ENCODE assay signal across 8 mouse cellular contexts in genomic region chr6:136857186-136857872, GRCm38 (mm10). TPM values are rescaled to one million over a fixed set of nuclear protein-coding genes. Genes with fewer than 3 reads are reported as not detected.
DNase-seq lines count a peak whose midpoint lies in the region; ATAC-seq and TF ChIP-seq lines count a peak whose summit lies in the region.

Gene Art4 (minus strand): TSS chr6:136857733.

- H3K9ac ChIP-seq in forebrain, embryonic 11.5 days (ENCODE audit: low read length): no peak within 1 kb of the TSS
- no peak within 1 kb of the TSS for H3K9ac ChIP-seq in forebrain, embryonic 12.5 days
- peak within 1 kb of the TSS; percentile 88 for H3K9ac ChIP-seq in liver, embryonic 15.5 days
- 0 out of 2 replicates have a peak within 1 kb of the TSS, but pooled peaks have one; percentile 28 for H3K9ac ChIP-seq in stomach, postnatal 0 days (ENCODE audit: low read length)
- no peak within 1 kb of the TSS for H3K9ac ChIP-seq in forebrain, embryonic 14.5 days (ENCODE audit: low read length)

- TF ChIP-seq EP300 in stomach, postnatal 0 days (optimal IDR thresholded peaks at IDR 0.05): no peak

- H3K4me2 ChIP-seq in forebrain, embryonic 11.5 days (ENCODE audit: low read depth, low read length, severe bottlenecking): no peak within 1 kb of the TSS
- H3K4me2 ChIP-seq in forebrain, embryonic 12.5 days: no peak within 1 kb of the TSS
- H3K4me2 ChIP-seq in liver, embryonic 15.5 days: peak within 1 kb of the TSS; percentile 71
- peak within 1 kb of the TSS; percentile 33 for H3K4me2 ChIP-seq in stomach, postnatal 0 days (replicated peaks; ENCODE audit: low read depth)
- no peak within 1 kb of the TSS for H3K4me2 ChIP-seq in forebrain, embryonic 14.5 days (ENCODE audit: low read length)

- no peak within 1 kb of the TSS for H3K4me3 ChIP-seq in forebrain, embryonic 11.5 days (ENCODE audit: low read depth, low read length)
- H3K4me3 ChIP-seq in forebrain, embryonic 12.5 days (replicated peaks): no peak within 1 kb of the TSS
- peak within 1 kb of the TSS; percentile 77 for H3K4me3 ChIP-seq in liver, embryonic 15.5 days (replicated peaks)
- H3K4me3 ChIP-seq in stomach, postnatal 0 days (ENCODE audit: low read depth, low read length): peak within 1 kb of the TSS; percentile 22
- no peak within 1 kb of the TSS for H3K4me3 ChIP-seq in forebrain, embryonic 14.5 days (ENCODE audit: low read depth, low read length)

- H3K4me1 ChIP-seq in forebrain, embryonic 11.5 days (replicated peaks; ENCODE audit: control insufficient read depth, insufficient read depth, low read length): no peaks in the 10 kb centered on the region
- peaks cover 4% of the 10 kb centered on the region; the same call in 1 of the 2 replicates for H3K4me1 ChIP-seq in forebrain, embryonic 12.5 days
- peaks cover 74% of the 10 kb centered on the region for H3K4me1 ChIP-seq in liver, embryonic 15.5 days (replicated peaks)
- H3K4me1 ChIP-seq in stomach, postnatal 0 days (replicated peaks; ENCODE audit: control insufficient read depth, insufficient read depth): peaks cover 3% of the 10 kb centered on the region; the same call in 1 of the 2 replicates
- H3K4me1 ChIP-seq in forebrain, embryonic 14.5 days (ENCODE audit: control insufficient read depth, insufficient read depth, low read length): no peaks in the 10 kb centered on the region

- TF ChIP-seq CTCF in stomach, postnatal 0 days (IDR thresholded peaks at IDR 0.05; ENCODE audit: low read depth): no peak

- no peak for DNase-seq in forebrain, embryonic 11.5 days (ENCODE audit: low spot score)
- peak; percentile 56 for DNase-seq in embryo, embryonic 10 days (ENCODE audit: low spot score)
- DNase-seq in heart, postnatal 14 days: peak; percentile 43 to 58
- DNase-seq in stomach, postnatal 0 days (ENCODE audit: low spot score): peak; percentile 28
- no peak for DNase-seq in left cerebral cortex, postnatal 10 days (ENCODE audit: extremely low spot score in 1 of 2, low spot score in 2 of 2)
- no peak for DNase-seq in forebrain, embryonic 14.5 days (ENCODE audit: low spot score)

- no peaks in the 10 kb centered on the region for H3K36me3 ChIP-seq in forebrain, embryonic 11.5 days (ENCODE audit: control insufficient read depth, insufficient read depth, low read length)
- no peaks in the 10 kb centered on the region for H3K36me3 ChIP-seq in forebrain, embryonic 12.5 days (replicated peaks)
- peaks cover 29% of the 10 kb centered on the region for H3K36me3 ChIP-seq in liver, embryonic 15.5 days (replicated peaks)
- no peaks in the 10 kb centered on the region for H3K36me3 ChIP-seq in stomach, postnatal 0 days (ENCODE audit: control insufficient read depth, insufficient read depth, low read length)
- no peaks in the 10 kb centered on the region for H3K36me3 ChIP-seq in forebrain, embryonic 14.5 days (ENCODE audit: control insufficient read depth, insufficient read depth, low read length)

- H3K27me3 ChIP-seq in forebrain, embryonic 11.5 days (ENCODE audit: control insufficient read depth, insufficient read depth, low read length): no peaks in the 10 kb centered on the region
- no peaks in the 10 kb centered on the region for H3K27me3 ChIP-seq in forebrain, embryonic 12.5 days
- H3K27me3 ChIP-seq in liver, embryonic 15.5 days: no peaks in the 10 kb centered on the region
- no peaks in the 10 kb centered on the region for H3K27me3 ChIP-seq in stomach, postnatal 0 days (ENCODE audit: control insufficient read depth, insufficient read depth, low read length)
- no peaks in the 10 kb centered on the region for H3K27me3 ChIP-seq in forebrain, embryonic 14.5 days (replicated peaks; ENCODE audit: control insufficient read depth, insufficient read depth, low read length)

- H3K27ac ChIP-seq in forebrain, embryonic 11.5 days (ENCODE audit: low read depth, low read length): no peak within 1 kb of the TSS
- no peak within 1 kb of the TSS for H3K27ac ChIP-seq in forebrain, embryonic 12.5 days
- H3K27ac ChIP-seq in liver, embryonic 15.5 days (replicated peaks): peak within 1 kb of the TSS; percentile 97
- peak within 1 kb of the TSS; percentile 77 for H3K27ac ChIP-seq in stomach, postnatal 0 days (replicated peaks)
- no peak within 1 kb of the TSS for H3K27ac ChIP-seq in forebrain, embryonic 14.5 days (ENCODE audit: low read depth, low read length)

- no peaks in the 10 kb centered on the region for H3K9me3 ChIP-seq in forebrain, embryonic 11.5 days (ENCODE audit: control insufficient read depth, low read length)
- H3K9me3 ChIP-seq in forebrain, embryonic 12.5 days: no peaks in the 10 kb centered on the region
- H3K9me3 ChIP-seq in liver, embryonic 15.5 days (replicated peaks): no peaks in the 10 kb centered on the region
- H3K9me3 ChIP-seq in stomach, postnatal 0 days (ENCODE audit: control insufficient read depth, low read length): no peaks in the 10 kb centered on the region
- no peaks in the 10 kb centered on the region for H3K9me3 ChIP-seq in forebrain, embryonic 14.5 days (replicated peaks; ENCODE audit: control insufficient read depth, low read length)

- ATAC-seq in forebrain, embryonic 11.5 days (replicated peaks; ENCODE audit: low FRiP score): peak; percentile 53
- ATAC-seq in forebrain, embryonic 12.5 days (ENCODE audit: low FRiP score): no peak
- ATAC-seq in liver, embryonic 15.5 days (ENCODE audit: insufficient read depth): peak; percentile 98
- peak; percentile 48; the same call in 1 of the 2 replicates for ATAC-seq in stomach, postnatal 0 days (ENCODE audit: low FRiP score, low TSS enrichment)
- ATAC-seq in forebrain, embryonic 14.5 days: no peak

- intact Hi-C loops in heart, postnatal 14 days (cut with DNase I): no loop called here
- intact Hi-C loops in left cerebral cortex, postnatal 10 days (cut with DNase I): no loop called here

- 82% methylated on average over 18 of the region's 18 CpGs for WGBS in forebrain, embryonic 11.5 days
- WGBS in forebrain, embryonic 12.5 days: 81% methylated on average over 18 of the region's 18 CpGs
- WGBS in liver, embryonic 15.5 days (ENCODE audit: insufficient replicate concordance): 7% methylated on average over 18 of the region's 18 CpGs
- WGBS in stomach, postnatal 0 days: 33% methylated on average over 18 of the region's 18 CpGs
- 81% methylated on average over 18 of the region's 18 CpGs for WGBS in forebrain, embryonic 14.5 days

RNA-seq across cellular contexts. Expression of gene Art4, which starts in this region (rescaled TPM):
- 0.61 and 0.99 TPM in 2 replicates for polyA plus RNA-seq in forebrain, embryonic 11.5 days (2014; fragmentation: Nextera tagmentation; extraction: Ambion mirVana)
- polyA plus RNA-seq in forebrain, embryonic 12.5 days (2016; fragmentation: Nextera tagmentation; extraction: Ambion mirVana): 0.55 and 0.63 TPM in 2 replicates
- total RNA-seq in heart, postnatal 14 days (2021): 10 to 100 TPM; 14.7 to 18.2 TPM
- polyA plus RNA-seq in liver, embryonic 15.5 days (2015; fragmentation: Nextera tagmentation; extraction: Ambion mirVana): 30.0 TPM in 2 replicates
- 3.2 and 3.3 TPM in 2 replicates for polyA plus RNA-seq in stomach, postnatal 0 days (2015; fragmentation: Nextera tagmentation; extraction: Ambion mirVana)
- under 1 TPM in 1 of 2 experiments, not detected in 1; 0.14 TPM for total RNA-seq in left cerebral cortex, postnatal 10 days (2021)
- polyA plus RNA-seq in forebrain, embryonic 14.5 days (2014; fragmentation: Nextera tagmentation; extraction: Ambion mirVana): 0.14 TPM in 1 of 2 replicates, not detected in the other

Comparison
In these comparisons a context has a peak if more than half of its experiments do, and no peak if none do; other contexts are left out.
1. RNA of gene Art4 (total RNA-seq): 14.7 to 18.2 TPM in heart, postnatal 14 days; 0.14 TPM in left cerebral cortex, postnatal 10 days; every median in the first group is over 10 times any median in the second.
2. Peak in ATAC-seq in forebrain, embryonic 11.5 days; RNA of the gene not detected or under 1 TPM.
3. ATAC-seq: peak in liver, embryonic 15.5 days (single experiment) and stomach, postnatal 0 days (single experiment); none in forebrain, embryonic 12.5 days (single experiment) and forebrain, embryonic 14.5 days (single experiment).
4. DNase-seq: peak in embryo, embryonic 10 days (single experiment), heart, postnatal 14 days (2 of 2) and stomach, postnatal 0 days (single experiment); none in forebrain, embryonic 11.5 days (single experiment), left cerebral cortex, postnatal 10 days (0 of 2) and forebrain, embryonic 14.5 days (single experiment).
5. H3K27ac ChIP-seq: peak in liver, embryonic 15.5 days (single experiment) and stomach, postnatal 0 days (single experiment); none in forebrain, embryonic 11.5 days (single experiment), forebrain, embryonic 12.5 days (single experiment) and forebrain, embryonic 14.5 days (single experiment).
6. H3K4me2 ChIP-seq: peak in liver, embryonic 15.5 days (single experiment) and stomach, postnatal 0 days (single experiment); none in forebrain, embryonic 11.5 days (single experiment), forebrain, embryonic 12.5 days (single experiment) and forebrain, embryonic 14.5 days (single experiment).
7. H3K4me3 ChIP-seq: peak in liver, embryonic 15.5 days (single experiment) and stomach, postnatal 0 days (single experiment); none in forebrain, embryonic 11.5 days (single experiment), forebrain, embryonic 12.5 days (single experiment) and forebrain, embryonic 14.5 days (single experiment).
8. H3K9ac ChIP-seq: peak in liver, embryonic 15.5 days (single experiment) and stomach, postnatal 0 days (single experiment); none in forebrain, embryonic 11.5 days (single experiment), forebrain, embryonic 12.5 days (single experiment) and forebrain, embryonic 14.5 days (single experiment).